Mouse (Mus musculus) thymus, adult 2 months (tissue): ENCODE measurements at regions not wholly inside any gene's neighbourhood (a gene's known extent, or its start where the extent isn't known, plus 50 kb on each side); places are given as distances from the start of the nearest gene placed in this dataset.

ENCODE experiments used
- CTCF ChIP-seq: fragments of 200-500 bp; IDR thresholded peaks from 2 replicates; pipeline ENCODE4 v1.5.1; 2012; ENCODE audit warnings: mild to moderate bottlenecking, control low read depth, low read length, moderate library complexity, borderline replicate concordance; ENCODE audit not compliant: control insufficient read depth, poor library complexity, insufficient read depth; ENCODE audit errors: extremely low read depth
- POLR2A ChIP-seq: fragments of 200-500 bp; IDR thresholded peaks from 2 replicates; pipeline ENCODE4 v1.6.1; 2012; ENCODE audit warnings: mild to moderate bottlenecking, low read length, control low read depth, moderate library complexity; ENCODE audit not compliant: control insufficient read depth, poor library complexity, insufficient read depth; ENCODE audit errors: extremely low read depth

- TF ChIP-seq CTCF: no peak
- TF ChIP-seq POLR2A: no peak
Observed at GRCm38 (mm10) chr12:112308016-112308415, 162.0 kb downstream of the Kif26a start.
